Mouse (Mus musculus) kidney, embryonic 15.5 days (tissue): Measurements from ENCODE around the gene Moap1. TPM values are rescaled to one million over a fixed set of nuclear protein-coding genes. Genes with fewer than 3 reads are reported as not detected.

ENCODE experiments used
- ATAC-seq: fragments of 200-750 bp; cut with Nextera tagmentation; replicated peaks from 2 replicates; pipeline ENCODE4 v1.8.0; 2017; ENCODE audit warnings: moderate TSS enrichment; ENCODE audit not compliant: low FRiP score
- H3K27ac ChIP-seq: fragments of 300-500 bp; sonication (generic); 2 replicates; pipeline ENCODE4 v1.5.1; 2015; ENCODE audit warnings: mild to moderate bottlenecking, inconsistent platforms
- H3K27me3 ChIP-seq: fragments of 300-500 bp; sonication (generic); 2 replicates; pipeline ENCODE4 v1.6.1; 2015; ENCODE audit warnings: inconsistent platforms
- H3K36me3 ChIP-seq: fragments of 300-500 bp; sonication (generic); 2 replicates; pipeline ENCODE4 v1.6.1; 2015; ENCODE audit warnings: inconsistent platforms
- H3K4me1 ChIP-seq: fragments of 300-500 bp; sonication (generic); 2 replicates; pipeline ENCODE4 v1.6.1; 2015; ENCODE audit warnings: inconsistent platforms
- H3K4me2 ChIP-seq: fragments of 300-500 bp; sonication (generic); 2 replicates; pipeline ENCODE4 v1.6.1; 2015; ENCODE audit warnings: moderate library complexity, mild to moderate bottlenecking, inconsistent platforms
- H3K4me3 ChIP-seq: fragments of 300-500 bp; sonication (generic); replicated peaks from 2 replicates; pipeline ENCODE4 v1.5.1; 2015; ENCODE audit warnings: mild to moderate bottlenecking, inconsistent platforms
- H3K9ac ChIP-seq: fragments of 300-500 bp; sonication (generic); 2 replicates; pipeline ENCODE4 v1.6.1; 2015; ENCODE audit warnings: mild to moderate bottlenecking, inconsistent platforms
- H3K9me3 ChIP-seq: fragments of 300-500 bp; sonication (generic); replicated peaks from 2 replicates; pipeline ENCODE4 v1.6.1; 2016; ENCODE audit warnings: inconsistent platforms
- WGBS: fragments of 180-500 bp; shearing (Covaris S2); methylation state at CpG from one replicate; pipeline ENCODE4 v1.1.7; 2015; ENCODE audit warnings: mixed read lengths; 5-methylcytosine and 5-hydroxymethylcytosine counted together
- polyA plus RNA-seq: library from polyadenylated mRNA; unstranded; fragments of >200 nt; fragmentation: Nextera tagmentation; extraction: Ambion mirVana; gene quantifications from 2 replicates; pipeline ENCODE4 v1.2.1, GENCODE M21; 2015

Gene Moap1
- polyA plus RNA-seq, 1 experiment from 2014 or later, result 24.5 TPM

GRCm38 (mm10) chr12:102702356-102703110 lies 40.9 kb downstream of the Moap1 start:
- H3K9me3 ChIP-seq, result no peaks in the 10 kb centered on the region
- no peak for ATAC-seq
- peak overlapping the region; percentile 83 for H3K4me3 ChIP-seq
- peak overlapping the region; percentile 76; the same call in 1 of the 2 replicates for H3K9ac ChIP-seq
- peak overlapping the region; percentile 76 for H3K27ac ChIP-seq
- H3K36me3 ChIP-seq, result no peaks in the 10 kb centered on the region
- no peaks in the 10 kb centered on the region for H3K27me3 ChIP-seq
- H3K4me1 ChIP-seq, result peaks cover 75% of the 10 kb centered on the region
- H3K4me2 ChIP-seq, result peak overlapping the region; percentile 97
- WGBS, result 9% methylated on average over 15 of the region's 15 CpGs

DNA sequence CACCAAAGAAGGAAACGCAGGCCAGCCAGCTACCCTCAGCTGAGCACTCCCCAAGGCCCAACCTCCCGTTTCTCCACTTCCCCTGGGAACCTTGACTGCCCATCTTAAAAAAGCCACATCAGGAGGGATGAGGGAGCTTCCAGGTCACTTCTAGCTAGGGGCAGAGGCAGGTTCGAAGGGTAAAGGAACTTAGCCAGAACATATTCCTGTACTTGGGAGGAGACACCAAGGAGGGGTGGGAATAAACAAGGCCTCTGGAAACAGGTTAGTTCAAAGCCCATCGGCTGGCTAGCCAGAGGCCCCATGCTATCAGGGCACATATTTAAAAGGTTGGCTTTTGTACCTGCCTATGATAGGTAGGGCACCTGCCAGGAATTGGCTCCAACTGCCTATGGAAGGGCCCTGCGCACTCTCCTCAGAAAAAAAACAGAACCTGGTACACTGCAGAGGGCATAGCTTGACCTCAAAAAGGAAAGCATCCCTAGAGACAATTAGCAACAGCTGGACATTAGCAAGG lies 41.7 kb downstream of the Moap1 start:
- H3K9me3 ChIP-seq, result no peaks in the 10 kb centered on the region
- ATAC-seq, result no peak
- no peak overlapping the region for H3K9ac ChIP-seq
- H3K36me3 ChIP-seq, result no peaks in the 10 kb centered on the region
- H3K4me3 ChIP-seq, result no peak overlapping the region
- no peak overlapping the region for H3K4me2 ChIP-seq
- H3K27me3 ChIP-seq, result no peaks in the 10 kb centered on the region
- 91% methylated on average over 5 of the region's 5 CpGs for WGBS
- peaks cover 83% of the 10 kb centered on the region for H3K4me1 ChIP-seq
- H3K27ac ChIP-seq, result no peak overlapping the region

DNA sequence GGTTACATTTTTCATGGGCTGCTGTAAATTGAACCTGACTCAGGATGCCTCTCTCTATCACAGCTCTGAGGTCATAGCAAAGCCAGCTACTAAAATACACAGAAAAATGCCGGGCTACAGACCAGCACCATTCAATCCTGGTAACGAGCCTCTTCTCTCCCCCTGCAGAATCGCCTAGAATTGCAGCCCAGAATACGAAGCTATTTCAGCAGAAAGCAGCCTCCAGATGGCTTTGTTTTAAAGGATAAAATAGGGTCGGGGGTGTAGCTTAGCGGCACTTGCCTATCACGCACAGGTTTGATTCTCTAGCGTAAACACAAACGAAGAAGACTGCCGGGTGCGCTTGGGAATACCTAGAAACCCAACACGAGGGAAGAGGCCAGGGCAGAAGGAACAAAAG lies 43.0 kb downstream of the Moap1 start:
- ATAC-seq, result no peak
- 47% methylated on average over 12 of the region's 12 CpGs for WGBS
- H3K4me3 ChIP-seq, result no peak overlapping the region
- H3K4me2 ChIP-seq, result no peak overlapping the region
- H3K4me1 ChIP-seq, result peaks cover 87% of the 10 kb centered on the region
- peak overlapping the region; percentile 37; the same call in 1 of the 2 replicates for H3K27ac ChIP-seq
- no peak overlapping the region for H3K9ac ChIP-seq
- H3K36me3 ChIP-seq, result no peaks in the 10 kb centered on the region
- H3K27me3 ChIP-seq, result no peaks in the 10 kb centered on the region
- no peaks in the 10 kb centered on the region for H3K9me3 ChIP-seq

DNA sequence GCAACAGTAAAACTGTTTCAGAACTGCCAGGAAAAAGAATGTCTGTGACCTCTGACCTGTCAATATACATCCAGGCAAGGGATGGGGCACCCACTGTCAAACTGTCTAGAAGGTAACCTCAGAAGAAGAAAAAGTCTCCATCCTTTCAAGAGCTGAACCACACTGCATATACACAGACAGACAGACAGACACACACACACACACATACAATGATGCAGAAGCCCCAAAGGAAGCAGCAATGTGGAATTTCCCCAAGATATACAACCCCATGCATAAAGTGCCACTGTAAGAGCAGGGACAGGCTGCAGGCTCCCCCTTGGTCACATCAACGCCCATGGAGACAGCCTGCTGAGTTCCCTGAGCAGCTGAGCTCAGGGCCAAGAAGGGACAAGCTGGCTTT lies 44.3 kb downstream of the Moap1 start:
- H3K9me3 ChIP-seq, result no peaks in the 10 kb centered on the region
- H3K4me1 ChIP-seq, result peaks cover 91% of the 10 kb centered on the region
- no peaks in the 10 kb centered on the region for H3K27me3 ChIP-seq
- no peak overlapping the region for H3K27ac ChIP-seq
- 0 out of 2 replicates have a peak overlapping the region, but pooled peaks have one; percentile 1 for H3K9ac ChIP-seq
- H3K4me2 ChIP-seq, result no peak overlapping the region
- no peak for ATAC-seq
- H3K36me3 ChIP-seq, result no peaks in the 10 kb centered on the region
- H3K4me3 ChIP-seq, result no peak overlapping the region
- 53% methylated on average over 1 of the region's 1 CpGs for WGBS

- Histone ChIP-seq H3K36me3 (no peaks in the 10 kb centered on the region), H3K4me2 (no peak overlapping the region), H3K4me1 (peaks cover 82% of the 10 kb centered on the region), H3K27me3 (no peaks in the 10 kb centered on the region), H3K27ac (0 out of 2 replicates have a peak overlapping the region, but pooled peaks have one; percentile 0), H3K9me3 (no peaks in the 10 kb centered on the region), H3K9ac (0 out of 2 replicates have a peak overlapping the region, but pooled peaks have one; percentile 10), H3K4me3 (no peak overlapping the region)
- peak; percentile 16; the same call in 1 of the 2 replicates for ATAC-seq
- 35% methylated on average over 1 of the region's 1 CpGs for WGBS
Observed at GRCm38 (mm10) chr12:102698089-102698684, 45.3 kb downstream of the Moap1 start.

DNA sequence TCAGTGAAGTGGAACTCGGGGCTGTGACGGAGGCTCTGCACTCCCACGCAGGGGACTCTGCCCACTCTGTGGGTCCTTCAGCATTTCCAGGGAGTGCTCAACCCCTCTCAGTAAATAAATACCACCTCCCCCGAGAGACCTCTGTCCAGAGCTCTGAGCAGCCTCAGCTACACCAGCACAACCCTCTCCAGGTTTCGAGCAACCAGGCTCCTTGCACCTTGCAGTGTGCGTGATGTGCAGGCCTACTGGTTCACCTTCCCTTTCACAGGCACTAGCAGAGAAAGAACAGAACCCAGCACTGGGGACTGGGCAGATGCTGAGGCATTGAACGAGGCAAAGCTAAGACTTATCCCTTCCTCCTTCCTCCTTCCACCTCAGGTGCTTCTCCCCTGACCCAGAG lies 46.1 kb downstream of the Moap1 start:
- Histone ChIP-seq H3K36me3 (no peaks in the 10 kb centered on the region), H3K27me3 (no peaks in the 10 kb centered on the region), H3K4me3 (no peak overlapping the region), H3K9me3 (no peaks in the 10 kb centered on the region), H3K9ac (no peak overlapping the region), H3K4me2 (no peak overlapping the region), H3K4me1 (peaks cover 74% of the 10 kb centered on the region), H3K27ac (0 out of 2 replicates have a peak overlapping the region, but pooled peaks have one; percentile 0)
- 0 out of 2 replicates have a peak, but pooled peaks have one; percentile 15 for ATAC-seq
- 39% methylated on average over 7 of the region's 7 CpGs for WGBS

DNA sequence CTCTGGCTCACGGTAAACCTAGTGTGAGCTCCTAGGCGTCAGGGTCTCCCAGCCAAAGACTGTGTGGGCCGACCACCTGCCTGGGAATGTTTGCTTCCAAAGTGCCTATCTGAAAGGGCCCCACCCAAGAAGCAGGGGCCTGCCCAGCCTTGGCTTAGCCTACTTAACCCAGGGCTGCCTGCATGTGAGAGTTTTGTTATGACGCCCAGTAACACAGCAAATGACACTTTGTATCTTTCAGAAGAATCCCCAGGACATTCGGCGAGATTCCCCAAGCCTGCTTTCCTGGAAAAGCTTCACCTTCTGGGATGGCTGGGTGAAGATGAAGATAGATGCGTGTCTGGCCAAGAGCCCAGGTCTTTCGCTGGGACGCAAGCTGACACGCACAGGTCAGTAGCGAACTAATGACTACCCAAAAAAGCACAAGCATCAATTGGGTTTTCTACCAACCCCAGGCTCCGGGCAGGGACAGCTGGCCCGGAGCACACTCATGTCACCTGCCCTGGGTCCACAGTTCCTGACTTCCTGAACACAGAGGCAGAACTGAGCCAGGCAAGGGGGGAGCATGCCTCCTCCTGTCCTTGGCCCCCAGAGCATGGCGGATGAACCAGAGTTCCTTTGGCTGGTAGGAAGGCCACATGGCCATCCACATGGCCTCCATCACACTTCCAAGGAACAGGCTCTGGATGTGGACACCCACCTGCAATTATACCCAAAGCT lies 46.7 kb downstream of the Moap1 start:
- H3K9me3 ChIP-seq, result no peaks in the 10 kb centered on the region
- no peak overlapping the region for H3K4me2 ChIP-seq
- no peaks in the 10 kb centered on the region for H3K27me3 ChIP-seq
- no peak overlapping the region for H3K4me3 ChIP-seq
- peaks cover 73% of the 10 kb centered on the region for H3K4me1 ChIP-seq
- H3K27ac ChIP-seq, result no peak overlapping the region
- no peak overlapping the region for H3K9ac ChIP-seq
- no peak for ATAC-seq
- H3K36me3 ChIP-seq, result no peaks in the 10 kb centered on the region
- 85% methylated on average over 14 of the region's 14 CpGs for WGBS

GRCm38 (mm10) chr12:102695369-102696239 lies 47.9 kb downstream of the Moap1 start:
- Histone ChIP-seq H3K9me3 (no peaks in the 10 kb centered on the region), H3K27me3 (no peaks in the 10 kb centered on the region), H3K4me2 (no peak overlapping the region), H3K4me3 (no peak overlapping the region), H3K27ac (no peak overlapping the region), H3K9ac (no peak overlapping the region), H3K4me1 (peaks cover 78% of the 10 kb centered on the region), H3K36me3 (no peaks in the 10 kb centered on the region)
- ATAC-seq, result no peak
- WGBS, result 57% methylated on average over 18 of the region's 18 CpGs

Other genes with a start within 250 kb of the Moap1 start
- 6.1 and 30.2 TPM in 2 replicates for gene Chga, start 188.7 kb downstream of the Moap1 start, polyA plus RNA-seq
- 18.9 and 20.8 TPM in 2 replicates for gene Itpk1, start 38.7 kb downstream of the Moap1 start, polyA plus RNA-seq
- gene Tmem251, start 101 bp upstream of the Moap1 start, polyA plus RNA-seq, result 10.0 and 10.8 TPM in 2 replicates
- not detected in 2 replicates for gene Gm28051, start 14.1 kb upstream of the Moap1 start, polyA plus RNA-seq
- gene Gon7, start 14.1 kb upstream of the Moap1 start, polyA plus RNA-seq, result 33.7 and 38.7 TPM in 2 replicates
- gene Ubr7, start 14.3 kb upstream of the Moap1 start, polyA plus RNA-seq, result 42.4 and 44.5 TPM in 2 replicates
- 24.7 and 26.0 TPM in 2 replicates for gene Gm20604, start 15.0 kb upstream of the Moap1 start, polyA plus RNA-seq
- 18.5 and 19.1 TPM in 2 replicates for gene Btbd7, start 134.8 kb upstream of the Moap1 start, polyA plus RNA-seq
- gene Cox8c, start 155.7 kb upstream of the Moap1 start, polyA plus RNA-seq, result not detected in 2 replicates
- 0.19 and 0.25 TPM in 2 replicates for gene Unc79, start 205.2 kb upstream of the Moap1 start, polyA plus RNA-seq